Mouse (Mus musculus): ENCODE data around the gene Tub.

Tub gene

GRCm38 (mm10) chr7:108950312-108950761, at the start of gene Tub:
Tub (plus strand) TSS chr7:108950338.
- DNase-seq (ENCODE audit: low read depth, low spot score): no peak

- DNase-seq (ENCODE audit: low read depth, low spot score): no peak
Observed at GRCm38 (mm10) chr7:108903969-108904368, 46.2 kb upstream of the Tub start.

GRCm38 (mm10) chr7:108927043-108927442, 23.1 kb upstream of the Tub start:
- DNase-seq (ENCODE audit: low read depth, low spot score): no peak

- no peak for DNase-seq (ENCODE audit: low read depth, low spot score)
Observed at GRCm38 (mm10) chr7:108928280-108929188, 21.6 kb upstream of the Tub start.

GRCm38 (mm10) chr7:108929726-108930393, 20.3 kb upstream of the Tub start, which contains the start of gene Nlrp10:
Nlrp10 (minus strand) TSS chr7:108930178.
- no peak for DNase-seq (ENCODE audit: low read depth, low spot score)

GRCm38 (mm10) chr7:108933794-108934731, 16.1 kb upstream of the Tub start, which contains the start of gene Eif3f:
Eif3f (plus strand) TSS chr7:108934417.
- DNase-seq (ENCODE audit: low read depth, low spot score): peak; percentile 98

GRCm38 (mm10) chr7:108934836-108935235, 15.3 kb upstream of the Tub start:
- DNase-seq (ENCODE audit: low read depth, low spot score): peak; percentile 42

- no peak for DNase-seq (ENCODE audit: low read depth, low spot score)
Observed at GRCm38 (mm10) chr7:108935411-108935810, 14.7 kb upstream of the Tub start.

- no peak for DNase-seq (ENCODE audit: low read depth, low spot score)
Observed at GRCm38 (mm10) chr7:108936591-108936990, 13.5 kb upstream of the Tub start.

- no peak for DNase-seq (ENCODE audit: low read depth, low spot score)
Observed at GRCm38 (mm10) chr7:108941466-108941865, 8.7 kb upstream of the Tub start.

- DNase-seq (ENCODE audit: low read depth, low spot score): no peak
Observed at GRCm38 (mm10) chr7:108944002-108944401, 6.1 kb upstream of the Tub start.

- DNase-seq (ENCODE audit: low read depth, low spot score): no peak
Observed at GRCm38 (mm10) chr7:108948611-108949010, 1.5 kb upstream of the Tub start.

- DNase-seq (ENCODE audit: low read depth, low spot score): no peak
Observed at GRCm38 (mm10) chr7:108949301-108949700, 837 bp upstream of the Tub start.

- DNase-seq (ENCODE audit: low read depth, low spot score): no peak
Observed at GRCm38 (mm10) chr7:108950762-108951331, 709 bp downstream of the Tub start.

- no peak for DNase-seq (ENCODE audit: low read depth, low spot score)
Observed at GRCm38 (mm10) chr7:108952801-108953200, 2.7 kb downstream of the Tub start.

GRCm38 (mm10) chr7:108954185-108954584, 4.0 kb downstream of the Tub start:
- no peak for DNase-seq (ENCODE audit: low read depth, low spot score)

GRCm38 (mm10) chr7:108957734-108958133, 7.6 kb downstream of the Tub start:
- DNase-seq (ENCODE audit: low read depth, low spot score): no peak

GRCm38 (mm10) chr7:108965968-108966367, 15.8 kb downstream of the Tub start:
- no peak for DNase-seq (ENCODE audit: low read depth, low spot score)

- peak; percentile 47 for DNase-seq (ENCODE audit: low read depth, low spot score)
Observed at GRCm38 (mm10) chr7:108966742-108967362, 16.7 kb downstream of the Tub start.

GRCm38 (mm10) chr7:108968201-108968600, 18.1 kb downstream of the Tub start:
- DNase-seq (ENCODE audit: low read depth, low spot score): no peak

- DNase-seq (ENCODE audit: low read depth, low spot score): no peak
Observed at GRCm38 (mm10) chr7:108972273-108972672, 22.1 kb downstream of the Tub start.
